Mouse (Mus musculus) heart, adult 2 months (tissue): ENCODE results near the gene Pomt2.

Experiments
- CTCF ChIP-seq: fragments of 200-600 bp; IDR thresholded peaks from 2 replicates; pipeline ENCODE4 v1.8.1; 2022; ENCODE audit warnings: antibody characterized with exemption, mild to moderate bottlenecking, moderate library complexity
- EP300 ChIP-seq: fragments of 200-500 bp; IDR thresholded peaks from 2 replicates; pipeline ENCODE4 v1.6.1; 2011; ENCODE audit warnings: low read depth, low read length, control low read depth; ENCODE audit not compliant: insufficient read depth

GRCm38 (mm10) chr12:87088331-87088730 lies 59.4 kb downstream of the Pomt2 start:
- TF ChIP-seq EP300 (no peak), CTCF (peak; percentile 32)
